Mouse (Mus musculus): ENCODE data around the gene Cyb561d2.

DNA sequence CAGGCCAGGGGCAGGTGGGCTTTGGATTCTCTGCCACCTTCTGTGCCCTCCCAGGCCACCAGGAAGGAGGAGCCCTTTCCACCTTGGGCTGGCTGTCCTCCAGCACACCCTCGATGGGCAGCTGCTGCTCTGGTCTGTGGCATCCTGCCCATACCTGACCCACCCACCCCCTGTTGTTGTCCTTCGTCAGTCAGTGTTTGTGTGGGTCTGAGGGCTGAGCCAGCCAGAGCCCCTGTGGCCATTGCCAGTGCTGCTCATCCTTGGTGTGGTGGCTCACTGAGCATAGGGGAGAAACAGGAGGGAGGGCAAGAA lies 19.6 kb downstream of the Cyb561d2 start:
- TF ChIP-seq CTCF (IDR thresholded peaks at IDR 0.05; ENCODE audit: control insufficient read depth, insufficient read depth, low read length) (no peak), POLR2A (IDR thresholded peaks at IDR 0.05; ENCODE audit: borderline replicate concordance, control insufficient read depth, low read depth, low read length) (no peak)

All from bone marrow, adult 2 months (tissue).